Comparison of ENCODE assay signal across 9 mouse cellular contexts in the genomic region with DNA sequence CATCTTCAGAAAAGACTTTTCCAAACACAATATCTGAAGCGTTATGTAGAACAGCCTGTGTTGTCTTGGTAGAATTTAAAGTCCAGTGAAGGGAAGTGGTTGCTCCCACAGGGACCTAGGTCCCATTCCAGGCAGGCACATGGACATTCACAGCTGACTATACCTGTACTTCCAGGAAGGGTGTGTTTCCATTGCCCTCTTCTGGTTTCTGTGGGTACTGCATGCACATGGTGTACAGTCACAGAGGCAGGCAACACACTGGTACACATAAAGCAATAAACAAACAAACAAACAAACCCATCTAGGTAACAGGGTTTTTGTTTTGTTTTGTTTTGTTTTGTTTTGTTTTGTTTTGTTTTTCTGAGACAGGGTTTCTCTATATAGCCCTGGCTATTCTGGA. TPM values are rescaled to one million over a fixed set of nuclear protein-coding genes. Genes with fewer than 3 reads are reported as not detected.
DNase-seq lines count a peak whose midpoint lies in the region; ATAC-seq and TF ChIP-seq lines count a peak whose summit lies in the region.
"Had no signal": no experiment of that assay in that cellular context is flagged by ENCODE, and none has a peak within 500 bp of the region (broad histone marks: within the 10 kb centered on the region; RNA-seq: fewer than 3 reads in every experiment).

No protein-coding gene starts in this region.

- H3K27me3 ChIP-seq in midbrain, postnatal 0 days (ENCODE audit: insufficient read depth, low read length) = peaks cover 10% of the 10 kb centered on the region
- peaks cover under 1% of the 10 kb centered on the region; the same call in 1 of the 2 replicates for H3K27me3 ChIP-seq in midbrain, embryonic 14.5 days (ENCODE audit: control insufficient read depth, insufficient read depth, low read length)

- no peak overlapping the region for H3K9ac ChIP-seq in midbrain, postnatal 0 days (replicated peaks; ENCODE audit: low read length, poor library complexity, severe bottlenecking)
- H3K9ac ChIP-seq in midbrain, embryonic 14.5 days (replicated peaks; ENCODE audit: low read length) = no peak overlapping the region
- H3K9ac ChIP-seq: kidney, embryonic 15.5 days had no signal

- H3K4me2 ChIP-seq in midbrain, postnatal 0 days (ENCODE audit: low read depth, low read length, poor library complexity, severe bottlenecking) = no peak overlapping the region
- H3K4me2 ChIP-seq in midbrain, embryonic 14.5 days (ENCODE audit: low read length) = no peak overlapping the region
- H3K4me2 ChIP-seq: kidney, embryonic 15.5 days had no signal

- H3K27ac ChIP-seq in gastrocnemius, adult 2 months = no peak overlapping the region
- no peak overlapping the region for H3K27ac ChIP-seq in midbrain, postnatal 0 days (ENCODE audit: low read depth, low read length)
- no peak overlapping the region for H3K27ac ChIP-seq in midbrain, embryonic 14.5 days (replicated peaks; ENCODE audit: low read depth, low read length)
- H3K27ac ChIP-seq: kidney, embryonic 15.5 days had no signal

- no peaks in the 10 kb centered on the region for H3K36me3 ChIP-seq in midbrain, postnatal 0 days (ENCODE audit: insufficient read depth, low read length)
- no peaks in the 10 kb centered on the region for H3K36me3 ChIP-seq in midbrain, embryonic 14.5 days (ENCODE audit: control insufficient read depth, insufficient read depth, low read length)
- H3K36me3 ChIP-seq: kidney, embryonic 15.5 days had no signal

- peak; percentile 22 for DNase-seq in gastrocnemius, adult 2 months
- no peak for DNase-seq in gastrocnemius, postnatal 14 days
- no peak for DNase-seq in midbrain, postnatal 0 days (ENCODE audit: low spot score)
- DNase-seq in midbrain, embryonic 14.5 days = no peak
- peak; percentile 23 for DNase-seq in c-Kit-positive CD71-positive TER-119-positive erythroid progenitor cells, embryonic 14.5 days (ENCODE audit: low spot score)
- DNase-seq in thymus, postnatal 25 days = peak; percentile 37
- DNase-seq in spleen, postnatal 14 days (ENCODE audit: low spot score in 2 of 2) = no peak
- no peak for DNase-seq in adrenal gland, adult 2 months

- intact Hi-C loops in gastrocnemius, adult 2 months (cut with DNase I) = loop anchor here (2.0 kb wide), 1 partner anchor 17 kb away; no protein-coding TSS in a partner anchor
- intact Hi-C loops in gastrocnemius, postnatal 14 days (cut with DNase I; ENCODE audit: low total_unique reads) = no loop called here

- H3K4me3 ChIP-seq in gastrocnemius, adult 2 months = no peak overlapping the region
- H3K4me3 ChIP-seq in midbrain, postnatal 0 days (ENCODE audit: low read depth, low read length) = no peak overlapping the region
- H3K4me3 ChIP-seq in midbrain, embryonic 14.5 days (replicated peaks; ENCODE audit: low read depth, low read length) = no peak overlapping the region
- H3K4me3 ChIP-seq: kidney, embryonic 15.5 days had no signal

- H3K4me1 ChIP-seq in midbrain, postnatal 0 days (ENCODE audit: insufficient read depth, low read length) = no peaks in the 10 kb centered on the region
- H3K4me1 ChIP-seq in midbrain, embryonic 14.5 days (ENCODE audit: control insufficient read depth, insufficient read depth, low read length) = no peaks in the 10 kb centered on the region
- H3K4me1 ChIP-seq: kidney, embryonic 15.5 days had no signal

- ATAC-seq in midbrain, postnatal 0 days (ENCODE audit: low FRiP score) = no peak
- no peak for ATAC-seq in midbrain, embryonic 14.5 days (ENCODE audit: low FRiP score, low TSS enrichment)

- 94% methylated on average over 1 of the region's 1 CpGs for WGBS in midbrain, postnatal 0 days
- 100% methylated on average over 1 of the region's 1 CpGs for WGBS in midbrain, embryonic 14.5 days

- peak; percentile 51 for TF ChIP-seq CTCF in gastrocnemius, adult 2 months (IDR thresholded peaks at IDR 0.05)
- TF ChIP-seq CTCF in midbrain, postnatal 0 days (IDR thresholded peaks at IDR 0.05) = peak; percentile 62

- no peaks in the 10 kb centered on the region for H3K9me3 ChIP-seq in midbrain, postnatal 0 days (ENCODE audit: low read length)
- peaks cover 1% of the 10 kb centered on the region; the same call in 1 of the 2 replicates for H3K9me3 ChIP-seq in midbrain, embryonic 14.5 days (ENCODE audit: control insufficient read depth, low read length)
- H3K9me3 ChIP-seq: kidney, embryonic 15.5 days had no signal

RNA-seq across cellular contexts. Expression of a gene that starts 7.9 kb away (rescaled TPM):
- 10 to 100 TPM; 32.7 to 42.2 TPM for total RNA-seq in gastrocnemius, adult 2 months (2021)
- total RNA-seq in gastrocnemius, postnatal 14 days (2021) = 10 to 100 TPM; 14.9 to 21.6 TPM
- total RNA-seq in midbrain, postnatal 0 days (2014; rRNA removed) = 15.2 and 16.8 TPM in 2 replicates
- polyA plus RNA-seq in midbrain, postnatal 0 days (2015; fragmentation: Nextera tagmentation; extraction: Ambion mirVana) = 9.0 and 9.7 TPM in 2 replicates
- polyA plus RNA-seq in midbrain, embryonic 14.5 days (2014; fragmentation: Nextera tagmentation; extraction: Ambion mirVana) = 6.5 and 10.8 TPM in 2 replicates
- total RNA-seq in adrenal gland, adult 2 months (2021) = 10 to 100 TPM; 52.1 to 76.3 TPM
- 7.7 and 8.9 TPM in 2 replicates for polyA plus RNA-seq in adrenal gland, adult 2 months (2012; rRNA removed)

Comparison
In these comparisons a context has a peak if more than half of its experiments do, and no peak if none do; other contexts are left out.
1. DNase-seq: peak in gastrocnemius, adult 2 months (single experiment), c-Kit-positive CD71-positive TER-119-positive erythroid progenitor cells, embryonic 14.5 days (single experiment) and thymus, postnatal 25 days (single experiment); none in gastrocnemius, postnatal 14 days (single experiment), midbrain, postnatal 0 days (single experiment), midbrain, embryonic 14.5 days (single experiment), spleen, postnatal 14 days (0 of 2) and adrenal gland, adult 2 months (single experiment).